Mouse (Mus musculus): ENCODE measurements around the gene Prr12. TPM values are rescaled to one million over a fixed set of nuclear protein-coding genes. Genes with fewer than 3 reads are reported as not detected.

Prr12 gene
- polyA plus RNA-seq, 1 experiment = 14.6 TPM

DNA sequence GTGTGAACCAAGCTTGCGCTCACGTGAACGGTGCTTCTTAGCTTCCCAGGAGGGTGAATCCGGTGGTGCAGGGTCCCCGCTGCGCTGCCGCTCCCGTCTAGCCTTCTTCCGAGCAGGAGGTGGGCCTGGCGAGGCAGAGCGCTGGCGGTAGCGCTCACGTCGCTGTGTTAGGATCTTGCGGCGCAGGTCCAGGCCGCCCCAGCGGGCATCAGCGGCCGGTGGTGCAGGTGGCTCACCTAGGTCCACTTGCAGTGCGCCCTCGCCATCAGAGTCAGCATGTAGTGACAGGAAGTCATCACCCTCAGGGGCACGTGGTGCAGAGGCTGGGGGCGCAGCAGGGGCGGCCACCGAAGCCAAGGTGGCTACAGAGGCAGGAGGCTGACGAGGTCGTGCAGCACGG lies 44.8 kb downstream of the Prr12 start:
- H3K4me1 ChIP-seq (ENCODE audit: control insufficient read depth, insufficient read depth, low read length) = no peaks in the 10 kb centered on the region
- TF ChIP-seq CTCF (IDR thresholded peaks at IDR 0.05; ENCODE audit: extremely low read depth, insufficient read depth, low read length) (no peak), POLR2A (IDR thresholded peaks at IDR 0.05; ENCODE audit: extremely low read depth, insufficient read depth, low read length) (no peak)
- H3K27ac ChIP-seq (ENCODE audit: insufficient read depth, low read length) = no peak overlapping the region
- no peak overlapping the region for H3K4me3 ChIP-seq (ENCODE audit: insufficient read depth, low read length)

DNA sequence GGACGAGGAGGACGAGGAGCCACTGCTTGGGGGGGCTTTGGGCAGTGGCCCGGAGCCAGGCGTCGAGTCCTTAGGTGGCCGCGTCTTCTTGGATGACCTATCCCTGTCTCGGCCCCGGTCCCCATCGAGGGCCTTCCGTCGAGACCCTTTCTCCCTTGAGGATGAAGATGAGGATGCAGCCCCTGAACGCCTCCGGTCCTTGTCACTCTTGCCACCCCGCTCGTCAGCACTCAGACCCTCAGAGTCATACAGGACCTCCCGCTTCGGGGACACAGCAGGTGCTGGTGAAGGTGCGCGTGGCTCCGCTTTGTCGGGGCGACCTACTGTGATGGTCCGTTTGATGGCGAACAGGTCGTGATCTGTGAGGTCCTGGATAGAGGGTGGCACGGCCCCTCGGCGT lies 45.5 kb downstream of the Prr12 start:
- Histone ChIP-seq H3K4me3 (ENCODE audit: insufficient read depth, low read length) (no peak overlapping the region), H3K27ac (ENCODE audit: insufficient read depth, low read length) (no peak overlapping the region), H3K4me1 (ENCODE audit: control insufficient read depth, insufficient read depth, low read length) (no peaks in the 10 kb centered on the region)
- TF ChIP-seq POLR2A (IDR thresholded peaks at IDR 0.05; ENCODE audit: extremely low read depth, insufficient read depth, low read length) (no peak), CTCF (IDR thresholded peaks at IDR 0.05; ENCODE audit: extremely low read depth, insufficient read depth, low read length) (no peak)

DNA sequence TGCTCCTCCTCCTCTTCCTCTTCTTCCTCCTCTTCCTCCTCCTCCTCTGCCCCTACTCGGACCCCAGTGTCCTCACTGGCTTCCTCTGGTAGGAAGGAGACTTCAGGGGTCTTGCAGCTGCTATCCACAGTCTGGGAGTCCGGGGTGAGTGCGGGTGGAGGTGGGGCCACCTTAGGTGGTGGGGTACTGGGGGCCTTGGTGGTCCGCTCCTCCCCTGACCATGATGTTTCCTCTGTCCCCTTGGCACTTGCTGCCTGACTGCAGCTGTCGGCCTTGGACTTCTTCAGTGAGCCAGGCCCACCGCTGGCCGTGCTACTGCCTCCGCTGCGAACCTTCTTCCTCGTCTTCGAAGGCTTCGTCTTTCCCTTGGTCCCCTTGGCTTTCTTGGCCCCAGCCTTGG lies 46.2 kb downstream of the Prr12 start:
- Histone ChIP-seq H3K27ac (ENCODE audit: insufficient read depth, low read length) (no peak overlapping the region), H3K4me3 (ENCODE audit: insufficient read depth, low read length) (no peak overlapping the region), H3K4me1 (ENCODE audit: control insufficient read depth, insufficient read depth, low read length) (no peaks in the 10 kb centered on the region)
- TF ChIP-seq CTCF (IDR thresholded peaks at IDR 0.05; ENCODE audit: extremely low read depth, insufficient read depth, low read length) (no peak), POLR2A (IDR thresholded peaks at IDR 0.05; ENCODE audit: extremely low read depth, insufficient read depth, low read length) (no peak)

DNA sequence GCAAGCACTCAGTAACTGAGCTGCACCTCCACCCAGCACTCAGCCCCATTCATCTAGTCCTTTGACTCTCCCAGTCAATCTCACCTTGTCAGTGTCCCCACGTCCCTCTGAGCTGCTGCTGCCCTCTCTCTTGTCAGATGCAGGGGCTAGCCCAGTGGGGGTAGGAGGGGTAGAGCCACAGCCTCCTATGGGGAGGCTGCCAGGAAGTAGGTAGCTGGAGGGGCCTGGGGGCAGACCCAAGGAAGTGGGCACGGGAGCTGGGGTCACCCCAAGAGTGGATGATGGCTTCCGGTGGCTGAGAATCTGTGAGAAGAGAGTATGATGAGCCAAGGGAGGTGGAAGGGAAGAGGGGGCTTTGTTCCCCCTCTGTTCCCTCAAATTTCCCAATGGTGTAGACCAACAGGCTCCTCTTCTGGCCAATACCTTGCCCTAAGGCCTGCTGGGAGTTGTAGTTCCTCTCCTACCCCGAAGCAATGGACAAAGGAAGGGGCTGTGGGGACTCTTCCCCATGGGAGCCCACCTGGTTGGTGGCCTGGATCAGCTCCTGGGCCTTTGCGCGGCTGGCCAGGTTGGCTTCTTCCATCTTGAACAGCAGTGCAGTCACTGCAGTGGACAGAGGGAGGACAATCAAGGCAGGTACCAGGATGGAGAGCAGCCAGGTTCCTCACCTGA lies 47.2 kb downstream of the Prr12 start:
- TF ChIP-seq POLR2A (IDR thresholded peaks at IDR 0.05; ENCODE audit: extremely low read depth, insufficient read depth, low read length) (no peak), CTCF (IDR thresholded peaks at IDR 0.05; ENCODE audit: extremely low read depth, insufficient read depth, low read length) (no peak)
- H3K27ac ChIP-seq (ENCODE audit: insufficient read depth, low read length) = no peak overlapping the region
- no peaks in the 10 kb centered on the region for H3K4me1 ChIP-seq (ENCODE audit: control insufficient read depth, insufficient read depth, low read length)
- no peak overlapping the region for H3K4me3 ChIP-seq (ENCODE audit: insufficient read depth, low read length)

DNA sequence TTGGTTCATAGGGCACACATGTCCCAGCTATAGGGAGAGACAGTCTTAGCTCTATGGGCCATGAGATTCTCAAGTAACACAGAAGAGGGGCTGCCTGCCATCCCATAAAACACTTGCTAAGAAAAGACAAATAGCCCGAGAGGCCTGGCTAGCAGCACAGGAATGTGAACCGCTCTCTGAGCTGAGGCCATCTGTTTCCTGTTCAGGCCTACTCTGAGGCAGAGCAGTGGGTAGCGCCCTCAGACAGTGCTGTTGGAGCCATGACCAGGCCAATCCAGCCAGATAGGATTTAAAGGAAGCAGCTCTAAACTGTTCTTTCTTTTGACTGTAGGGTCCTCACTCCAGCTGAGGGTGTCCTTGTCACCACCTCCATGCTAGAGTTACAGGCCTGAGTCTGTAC lies 48.1 kb downstream of the Prr12 start:
- TF ChIP-seq CTCF (IDR thresholded peaks at IDR 0.05; ENCODE audit: extremely low read depth, insufficient read depth, low read length) = no peak
- TF ChIP-seq POLR2A (IDR thresholded peaks at IDR 0.05; ENCODE audit: extremely low read depth, insufficient read depth, low read length) = no peak
- Histone ChIP-seq H3K4me1 (ENCODE audit: control insufficient read depth, insufficient read depth, low read length) (no peaks in the 10 kb centered on the region), H3K4me3 (ENCODE audit: insufficient read depth, low read length) (no peak overlapping the region), H3K27ac (ENCODE audit: insufficient read depth, low read length) (no peak overlapping the region)

DNA sequence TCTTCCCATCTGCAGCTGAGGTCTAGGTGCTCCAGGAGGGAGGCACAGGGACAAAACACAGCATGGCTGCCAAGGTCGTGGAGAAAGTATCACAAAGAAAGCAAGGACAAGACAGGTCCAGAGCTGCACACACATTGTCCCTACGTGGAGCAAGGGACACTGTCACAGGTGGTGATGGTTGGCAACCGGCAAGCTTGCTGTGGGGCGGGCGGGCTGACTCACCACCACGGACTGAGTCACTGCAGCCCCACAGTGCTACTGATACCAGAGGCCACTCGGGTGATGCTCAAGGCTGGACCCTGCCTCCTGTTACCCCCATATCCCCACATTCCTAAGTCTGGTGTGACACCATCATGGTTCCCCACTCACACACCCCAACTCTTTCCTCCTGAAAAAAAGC lies 50.2 kb downstream of the Prr12 start:
- H3K27ac ChIP-seq (ENCODE audit: insufficient read depth, low read length) = no peak overlapping the region
- no peaks in the 10 kb centered on the region for H3K4me1 ChIP-seq (ENCODE audit: control insufficient read depth, insufficient read depth, low read length)
- no peak for TF ChIP-seq CTCF (IDR thresholded peaks at IDR 0.05; ENCODE audit: extremely low read depth, insufficient read depth, low read length)
- TF ChIP-seq POLR2A (IDR thresholded peaks at IDR 0.05; ENCODE audit: extremely low read depth, insufficient read depth, low read length) = no peak
- no peak overlapping the region for H3K4me3 ChIP-seq (ENCODE audit: insufficient read depth, low read length)

DNA sequence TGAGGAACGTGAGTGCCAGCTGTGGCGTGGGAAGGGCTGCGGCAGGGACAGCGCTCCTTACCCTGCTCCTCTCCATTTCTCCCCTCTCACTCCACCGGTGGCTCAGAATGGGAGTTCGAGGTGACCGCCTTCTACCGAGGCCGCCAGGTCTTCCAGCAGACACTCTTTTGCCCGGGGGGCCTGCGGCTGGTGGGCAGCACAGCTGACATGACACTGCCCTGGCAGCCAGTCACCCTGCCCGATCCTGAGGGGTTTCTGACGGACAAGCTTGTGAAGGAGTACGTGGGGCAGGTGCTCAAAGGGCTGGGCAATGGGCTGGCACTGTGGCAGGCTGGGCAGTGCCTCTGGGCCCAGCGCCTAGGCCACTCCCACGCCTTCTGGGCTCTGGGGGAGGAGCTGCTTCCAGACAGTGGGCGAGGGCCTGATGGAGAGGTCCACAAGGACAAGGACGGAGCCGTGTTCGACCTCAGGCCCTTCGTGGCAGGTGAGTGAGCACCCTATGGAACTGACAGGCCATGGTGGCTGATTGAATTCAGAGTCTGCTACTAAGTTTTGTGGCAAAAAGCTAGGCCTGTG lies 52.1 kb downstream of the Prr12 start:
- no peak overlapping the region for H3K27ac ChIP-seq (ENCODE audit: insufficient read depth, low read length)
- H3K4me1 ChIP-seq (ENCODE audit: control insufficient read depth, insufficient read depth, low read length) = no peaks in the 10 kb centered on the region
- TF ChIP-seq POLR2A (IDR thresholded peaks at IDR 0.05; ENCODE audit: extremely low read depth, insufficient read depth, low read length) = no peak
- TF ChIP-seq CTCF (IDR thresholded peaks at IDR 0.05; ENCODE audit: extremely low read depth, insufficient read depth, low read length) = no peak
- no peak overlapping the region for H3K4me3 ChIP-seq (ENCODE audit: insufficient read depth, low read length)

DNA sequence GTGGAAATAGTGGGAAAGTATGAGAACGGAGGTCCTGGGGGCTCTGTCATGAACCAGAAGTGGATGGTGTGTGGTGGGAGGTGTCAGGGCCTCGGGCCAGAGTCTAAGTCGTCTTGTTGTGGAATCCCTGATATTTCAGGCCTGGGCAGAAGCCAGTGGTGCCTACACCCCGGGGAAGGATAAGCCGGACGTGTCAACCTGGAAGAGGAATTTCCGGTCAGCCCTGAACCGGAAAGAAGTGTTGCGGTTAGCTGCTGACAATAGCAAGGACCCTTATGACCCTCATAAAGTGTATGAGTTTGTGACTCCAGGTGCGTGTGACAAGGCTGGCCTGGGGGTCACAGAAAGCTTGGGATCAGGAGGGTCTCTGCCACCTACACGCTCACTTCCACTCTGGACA lies 52.9 kb downstream of the Prr12 start:
- Histone ChIP-seq H3K4me3 (ENCODE audit: insufficient read depth, low read length) (no peak overlapping the region), H3K4me1 (ENCODE audit: control insufficient read depth, insufficient read depth, low read length) (no peaks in the 10 kb centered on the region), H3K27ac (ENCODE audit: insufficient read depth, low read length) (no peak overlapping the region)
- TF ChIP-seq POLR2A (IDR thresholded peaks at IDR 0.05; ENCODE audit: extremely low read depth, insufficient read depth, low read length) (no peak), CTCF (IDR thresholded peaks at IDR 0.05; ENCODE audit: extremely low read depth, insufficient read depth, low read length) (no peak)

DNA sequence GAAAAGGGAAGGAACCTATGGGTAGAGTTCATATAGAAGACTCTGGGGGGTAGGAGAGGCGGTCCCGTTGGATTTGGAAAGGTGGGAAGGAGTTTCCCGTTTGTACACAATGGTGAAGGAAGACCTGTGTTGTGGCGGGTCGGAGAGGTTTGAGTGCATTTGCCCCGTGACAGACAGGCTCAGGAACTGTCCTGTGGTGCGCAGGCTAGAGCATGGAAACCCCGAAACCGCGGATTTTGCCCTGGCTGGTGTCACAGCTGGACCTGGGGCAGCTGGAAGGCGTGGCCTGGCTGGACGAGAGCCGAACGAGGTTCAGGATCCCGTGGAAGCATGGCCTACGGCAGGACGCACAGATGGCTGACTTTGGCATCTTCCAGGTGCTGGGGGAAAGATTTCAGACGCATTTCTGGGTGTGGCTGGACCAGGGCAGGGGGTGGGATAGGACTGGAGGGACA lies 54.2 kb downstream of the Prr12 start, which contains the start of gene Bcl2l12:
Gene Bcl2l12 (minus strand): TSS at position 212 of the 455 bp plus-strand sequence.
- H3K4me3 ChIP-seq (ENCODE audit: insufficient read depth, low read length) = peak within 1 kb of the TSS; percentile 30
- no peak for TF ChIP-seq POLR2A (IDR thresholded peaks at IDR 0.05; ENCODE audit: extremely low read depth, insufficient read depth, low read length)
- TF ChIP-seq CTCF (IDR thresholded peaks at IDR 0.05; ENCODE audit: extremely low read depth, insufficient read depth, low read length) = no peak
- H3K27ac ChIP-seq (ENCODE audit: insufficient read depth, low read length) = no peak within 1 kb of the TSS
- H3K4me1 ChIP-seq (ENCODE audit: control insufficient read depth, insufficient read depth, low read length) = no peaks in the 10 kb centered on the region

DNA sequence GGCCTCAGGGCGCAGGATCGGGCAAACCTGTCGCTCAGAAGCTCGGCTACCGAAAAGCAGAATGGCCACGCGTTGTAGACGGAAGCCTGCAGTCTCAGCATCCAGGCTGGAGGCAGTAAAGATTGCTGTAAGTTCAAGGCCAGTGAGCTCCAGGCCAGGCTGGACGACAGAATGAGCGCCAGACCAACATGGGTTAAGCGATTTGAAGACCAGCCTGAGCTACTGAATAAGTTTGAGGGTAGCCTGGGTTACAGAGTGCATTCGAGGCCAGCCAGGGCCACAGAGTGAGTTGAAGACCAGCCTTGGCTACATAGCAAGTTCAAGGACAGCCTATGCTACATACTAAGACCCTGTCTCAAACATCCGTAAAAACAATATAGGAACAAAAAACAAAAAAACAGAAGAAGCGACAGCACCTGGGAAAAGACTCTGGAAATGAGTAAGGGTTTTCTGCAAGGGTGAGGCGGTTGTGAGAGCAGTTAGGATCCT lies 54.7 kb downstream of the Prr12 start:
- H3K4me3 ChIP-seq (ENCODE audit: insufficient read depth, low read length) = peak overlapping the region; percentile 30
- no peak overlapping the region for H3K27ac ChIP-seq (ENCODE audit: insufficient read depth, low read length)
- TF ChIP-seq CTCF (IDR thresholded peaks at IDR 0.05; ENCODE audit: extremely low read depth, insufficient read depth, low read length) (no peak), POLR2A (IDR thresholded peaks at IDR 0.05; ENCODE audit: extremely low read depth, insufficient read depth, low read length) (no peak)
- H3K4me1 ChIP-seq (ENCODE audit: control insufficient read depth, insufficient read depth, low read length) = no peaks in the 10 kb centered on the region

Data from cortical plate, adult 2 months (tissue).